Comparison of ENCODE assay signal across 38 mouse cellular contexts in the genomic region with DNA sequence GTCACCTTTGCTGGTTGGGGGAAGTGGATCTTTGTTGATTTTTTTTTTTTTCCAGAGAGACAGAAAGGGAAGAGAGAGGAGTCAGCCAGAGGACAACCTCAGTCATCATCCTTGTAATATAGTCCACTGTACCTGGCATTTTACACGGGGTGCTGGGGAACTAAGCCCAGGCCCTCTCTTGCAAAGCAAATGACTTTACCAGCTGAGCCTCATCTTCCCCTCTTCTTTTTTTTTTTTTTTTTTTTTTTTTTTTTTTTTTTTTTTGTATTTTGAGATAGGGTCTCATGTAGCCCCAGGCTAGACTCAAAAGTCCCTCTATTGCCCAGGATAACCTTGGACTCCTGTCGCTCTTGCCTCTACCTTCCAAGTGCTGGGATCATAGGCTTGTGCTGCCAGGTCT. TPM values are rescaled to one million over a fixed set of nuclear protein-coding genes. Genes with fewer than 3 reads are reported as not detected.
"Had no signal": no experiment of that assay in that cellular context is flagged by ENCODE, and none has a peak within 500 bp of the region (broad histone marks: within the 10 kb centered on the region; RNA-seq: fewer than 3 reads in every experiment).

No protein-coding gene starts in this region.

- H3K27ac ChIP-seq: embryonic facial prominence, embryonic 10.5 days; embryonic facial prominence, embryonic 12.5 days; embryonic facial prominence, embryonic 13.5 days; embryonic facial prominence, embryonic 15.5 days; forebrain, embryonic 10.5 days; forebrain, embryonic 12.5 days; forebrain, embryonic 13.5 days; forebrain, embryonic 15.5 days; gastrocnemius, adult 2 months; heart, adult 2 months; heart, embryonic 10.5 days had no signal

- H3K27me3 ChIP-seq: embryonic facial prominence, embryonic 12.5 days; embryonic facial prominence, embryonic 13.5 days; embryonic facial prominence, embryonic 15.5 days; forebrain, embryonic 12.5 days; forebrain, embryonic 13.5 days; forebrain, embryonic 15.5 days had no signal

- H3K9me3 ChIP-seq: embryonic facial prominence, embryonic 10.5 days; embryonic facial prominence, embryonic 12.5 days; embryonic facial prominence, embryonic 13.5 days; embryonic facial prominence, embryonic 15.5 days; forebrain, embryonic 10.5 days; forebrain, embryonic 12.5 days; forebrain, embryonic 13.5 days; forebrain, embryonic 15.5 days; heart, embryonic 10.5 days had no signal

- H3K4me2 ChIP-seq: embryonic facial prominence, embryonic 12.5 days; embryonic facial prominence, embryonic 13.5 days; embryonic facial prominence, embryonic 15.5 days; forebrain, embryonic 12.5 days; forebrain, embryonic 13.5 days; forebrain, embryonic 15.5 days had no signal

- H3K4me1 ChIP-seq: embryonic facial prominence, embryonic 10.5 days; embryonic facial prominence, embryonic 12.5 days; embryonic facial prominence, embryonic 13.5 days; embryonic facial prominence, embryonic 15.5 days; forebrain, embryonic 10.5 days; forebrain, embryonic 12.5 days; forebrain, embryonic 13.5 days; forebrain, embryonic 15.5 days had no signal

- ATAC-seq: forebrain, embryonic 13.5 days; forebrain, embryonic 14.5 days; forebrain, embryonic 15.5 days; forebrain, embryonic 16.5 days; forebrain, postnatal 0 days had no signal

- H3K4me3 ChIP-seq: embryonic facial prominence, embryonic 10.5 days; embryonic facial prominence, embryonic 12.5 days; embryonic facial prominence, embryonic 13.5 days; embryonic facial prominence, embryonic 15.5 days; erythroblast, embryonic 14.5 days; forebrain, embryonic 10.5 days; forebrain, embryonic 12.5 days; forebrain, embryonic 13.5 days; forebrain, embryonic 15.5 days; gastrocnemius, adult 2 months; heart, adult 2 months; heart, embryonic 10.5 days had no signal

- H3K9ac ChIP-seq: embryonic facial prominence, embryonic 12.5 days; embryonic facial prominence, embryonic 13.5 days; embryonic facial prominence, embryonic 15.5 days; forebrain, embryonic 12.5 days; forebrain, embryonic 13.5 days; forebrain, embryonic 15.5 days; forebrain, postnatal 0 days had no signal

- DNase-seq: cerebellum, adult 9-10 months; cerebellum, adult 9-11 months; cerebellum, postnatal 10 days; cerebellum, postnatal 14 days; cerebellum, postnatal 25 days; cerebellum, postnatal 36 days; embryo, embryonic 11 days; forebrain, postnatal 0 days; gastrocnemius, adult 2 months; gastrocnemius, postnatal 10 days; gastrocnemius, postnatal 14 days; gastrocnemius, postnatal 25 days; gastrocnemius, postnatal 36 days; heart, adult 18-20 months; heart, adult 2 months had no signal

RNA-seq across cellular contexts. Expression of a gene that starts 15.1 kb away (rescaled TPM):
- total RNA-seq: common myeloid progenitor, adult 5-6 weeks; forebrain, postnatal 0 days; gastrocnemius, adult 18-20 months; gastrocnemius, adult 2 months; gastrocnemius, adult 8-10 months; gastrocnemius, postnatal 10 days; gastrocnemius, postnatal 14 days; gastrocnemius, postnatal 25 days; gastrocnemius, postnatal 36 days; gastrocnemius, postnatal 4 days; granulocyte monocyte progenitor cell, adult 5-6 weeks; heart, adult 18-20 months; heart, adult 2 months; heart, adult 8-10 months had no signal
- polyA plus RNA-seq: embryonic facial prominence, embryonic 10.5 days; embryonic facial prominence, embryonic 11.5 days; embryonic facial prominence, embryonic 12.5 days; embryonic facial prominence, embryonic 13.5 days; embryonic facial prominence, embryonic 14.5 days; embryonic facial prominence, embryonic 15.5 days; erythroblast, embryonic 14.5 days; forebrain, embryonic 10.5 days; forebrain, embryonic 11.5 days; forebrain, embryonic 12.5 days; forebrain, embryonic 13.5 days; forebrain, embryonic 14.5 days; forebrain, embryonic 15.5 days; forebrain, embryonic 16.5 days; forebrain, postnatal 0 days; frontal cortex, adult 2 months; gonadal fat pad, adult 2 months; heart, adult 2 months; heart, embryonic 10.5 days had no signal
